ENCODE assay signal across 34 mouse cellular contexts in genomic region chr5:114275339-114275738, GRCm38 (mm10). TPM values are rescaled to one million over a fixed set of nuclear protein-coding genes. Genes with fewer than 3 reads are reported as not detected.
"Had no signal": no experiment of that assay in that cellular context is flagged by ENCODE, and none has a peak within 500 bp of the region (broad histone marks: within the 10 kb centered on the region; RNA-seq: fewer than 3 reads in every experiment).

No protein-coding gene starts in this region.

- H3K4me3 ChIP-seq: gastrocnemius, adult 2 months; heart, embryonic 13.5 days; heart, embryonic 15.5 days; hindbrain, embryonic 13.5 days; hindbrain, embryonic 15.5 days; layer of hippocampus, adult 2 months; left cerebral cortex, adult 2 months; limb, embryonic 10.5 days; limb, embryonic 12.5 days had no signal

- H3K4me2 ChIP-seq: heart, embryonic 11.5 days; heart, embryonic 13.5 days; heart, embryonic 15.5 days; hindbrain, embryonic 13.5 days; hindbrain, embryonic 15.5 days; limb, embryonic 12.5 days; liver, embryonic 11.5 days had no signal

- DNase-seq: gastrocnemius, adult 2 months; gastrocnemius, postnatal 10 days; gastrocnemius, postnatal 25 days; heart, adult 18-20 months; heart, postnatal 14 days; heart, postnatal 36 days; kidney, adult 18-20 months; kidney, adult 8-10 months; kidney, postnatal 10 days; kidney, postnatal 25 days; kidney, postnatal 4 days; liver had no signal

- H3K36me3 ChIP-seq: heart, embryonic 13.5 days; heart, embryonic 15.5 days; hindbrain, embryonic 13.5 days; hindbrain, embryonic 15.5 days; limb, embryonic 10.5 days; limb, embryonic 12.5 days had no signal

- H3K9me3 ChIP-seq: heart, embryonic 13.5 days; heart, embryonic 15.5 days; hindbrain, embryonic 13.5 days; hindbrain, embryonic 15.5 days; limb, embryonic 10.5 days; limb, embryonic 12.5 days had no signal

- H3K27ac ChIP-seq: gastrocnemius, adult 2 months; heart, embryonic 13.5 days; heart, embryonic 15.5 days; hindbrain, embryonic 13.5 days; hindbrain, embryonic 15.5 days; hindbrain, postnatal 0 days; layer of hippocampus, adult 2 months; left cerebral cortex, adult 2 months; limb, embryonic 10.5 days; limb, embryonic 12.5 days had no signal

- H3K9ac ChIP-seq: heart, embryonic 13.5 days; heart, embryonic 15.5 days; hindbrain, embryonic 15.5 days; limb, embryonic 12.5 days had no signal

- ATAC-seq: hindbrain, postnatal 0 days; intestine, postnatal 0 days had no signal

RNA-seq across cellular contexts. Expression of gene Foxn4, which starts 1.7 kb away (rescaled TPM):
- total RNA-seq: gastrocnemius, adult 2 months; gastrocnemius, postnatal 10 days; gastrocnemius, postnatal 25 days; granulocyte monocyte progenitor cell, adult 5-6 weeks; heart, adult 18-20 months; heart, adult 8-10 months; heart, postnatal 14 days; heart, postnatal 36 days; hematopoietic stem cell, adult 5-6 weeks; layer of hippocampus, adult 2 months; layer of hippocampus, postnatal 10 days; layer of hippocampus, postnatal 25 days; left cerebral cortex, adult 2 months; left cerebral cortex, postnatal 14 days; left cerebral cortex, postnatal 36 days had no signal
- polyA plus RNA-seq: heart, embryonic 11.5 days; heart, embryonic 13.5 days; heart, postnatal 0 days; intestine, embryonic 14.5 days; intestine, postnatal 0 days; kidney, embryonic 14.5 days; limb, embryonic 10.5 days; limb, embryonic 12.5 days; liver, embryonic 11.5 days had no signal

RNA-seq across cellular contexts. Expression of gene Myo1h, which starts 13.6 kb away (rescaled TPM):
- total RNA-seq: hindbrain, postnatal 0 days had no signal
